Mouse (Mus musculus) kidney, postnatal 10 days (tissue): ENCODE data around the gene Lbx2.

Source experiments
- DNase-seq: peaks from one replicate; pipeline ENCODE4 v3.0.0; 2021; ENCODE audit warnings: mixed read lengths

Lbx2 gene

DNA sequence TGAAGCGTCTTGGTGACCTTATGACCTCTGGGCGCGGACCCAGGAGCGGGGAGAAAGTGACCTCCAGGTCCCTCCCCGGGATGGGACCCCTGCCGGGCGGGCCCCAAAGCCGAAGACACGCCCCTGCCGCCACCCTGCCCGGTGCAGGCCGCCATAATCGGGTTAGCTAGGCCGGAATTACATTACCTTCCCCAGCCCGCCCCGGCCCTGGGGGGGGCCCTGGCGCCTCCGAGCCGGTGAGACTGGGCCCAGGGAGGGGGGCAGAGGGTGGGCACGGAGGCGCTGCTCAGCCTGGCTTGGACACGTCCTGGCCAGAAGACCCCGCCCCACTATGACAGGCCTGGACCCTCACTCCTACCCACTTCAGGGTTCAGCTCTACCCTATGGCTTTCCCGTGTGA, 14.9 kb upstream of the Lbx2 start:
- DNase-seq, result no peak

- no peak for DNase-seq
Measured at GRCm38 (mm10) chr6:83074979-83075378, 11.2 kb upstream of the Lbx2 start.

- no peak for DNase-seq
Measured at GRCm38 (mm10) chr6:83077630-83078323, 8.4 kb upstream of the Lbx2 start, which contains the start of gene Pcgf1. Gene Pcgf1, plus strand, starts transcription at chr6:83077869.

- DNase-seq, result peak; percentile 100
Measured at GRCm38 (mm10) chr6:83078324-83078858, 7.8 kb upstream of the Lbx2 start.

DNA sequence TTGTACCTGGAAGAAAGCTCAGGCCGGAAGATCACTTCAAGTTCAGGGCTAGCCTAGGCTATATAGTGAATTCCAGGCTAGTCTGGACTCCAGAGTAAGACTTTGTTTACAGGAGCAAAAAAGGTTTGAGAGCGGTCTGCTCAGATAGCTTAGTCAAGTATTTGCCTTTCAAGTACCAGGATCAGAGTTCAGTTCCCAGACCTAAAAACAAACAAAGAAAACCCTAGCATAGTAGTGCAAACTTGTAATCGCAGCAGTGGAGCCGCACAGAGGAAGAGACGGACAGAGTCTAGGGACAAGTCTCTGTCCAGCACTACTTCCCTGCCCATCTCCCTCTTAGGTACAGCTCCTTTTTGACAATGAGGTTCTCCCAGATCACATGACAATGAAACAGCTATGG, 6.0 kb upstream of the Lbx2 start:
- no peak for DNase-seq

- DNase-seq, result no peak
Measured at GRCm38 (mm10) chr6:83083497-83083896, 2.7 kb upstream of the Lbx2 start.

DNA sequence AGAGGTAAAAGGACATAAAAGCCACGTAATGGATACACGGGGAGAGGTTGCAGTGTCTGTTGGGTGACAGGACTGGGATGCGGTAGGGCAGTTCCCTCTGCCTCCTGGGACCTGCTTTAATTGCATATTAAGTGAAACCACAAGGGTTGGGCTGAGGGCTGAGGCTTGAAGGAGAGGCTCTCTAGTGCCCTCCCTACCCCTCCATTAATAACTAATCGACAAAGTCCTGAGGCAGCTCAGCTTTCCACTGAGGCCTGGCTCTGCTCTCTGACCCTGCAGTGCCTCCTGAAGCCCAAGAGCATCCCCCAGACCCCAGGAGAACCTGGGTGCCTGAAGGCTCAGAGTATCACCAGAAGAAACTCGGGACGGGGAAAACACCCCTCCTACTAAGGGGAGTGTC, 1.7 kb upstream of the Lbx2 start:
- DNase-seq, result no peak

- peak; percentile 63 for DNase-seq
Measured at GRCm38 (mm10) chr6:83087205-83087925, 1.2 kb downstream of the Lbx2 start.

DNA sequence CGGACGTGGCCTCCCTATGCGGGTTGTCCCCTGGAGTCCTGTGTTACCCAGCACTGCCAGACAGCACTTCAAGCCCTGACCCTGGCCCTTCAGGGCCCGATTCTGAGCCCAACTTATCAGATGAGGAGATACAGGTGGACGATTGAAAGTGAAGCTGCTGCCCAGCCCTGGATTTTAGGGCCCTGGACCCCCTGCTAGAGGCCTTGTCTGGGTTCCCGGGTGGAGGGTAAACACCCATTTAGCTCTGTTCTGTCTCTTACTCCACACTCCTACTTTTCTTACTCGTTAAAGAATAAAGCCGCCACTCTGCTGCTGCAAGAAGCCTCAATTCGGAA, 1.7 kb downstream of the Lbx2 start:
- DNase-seq, result no peak

DNA sequence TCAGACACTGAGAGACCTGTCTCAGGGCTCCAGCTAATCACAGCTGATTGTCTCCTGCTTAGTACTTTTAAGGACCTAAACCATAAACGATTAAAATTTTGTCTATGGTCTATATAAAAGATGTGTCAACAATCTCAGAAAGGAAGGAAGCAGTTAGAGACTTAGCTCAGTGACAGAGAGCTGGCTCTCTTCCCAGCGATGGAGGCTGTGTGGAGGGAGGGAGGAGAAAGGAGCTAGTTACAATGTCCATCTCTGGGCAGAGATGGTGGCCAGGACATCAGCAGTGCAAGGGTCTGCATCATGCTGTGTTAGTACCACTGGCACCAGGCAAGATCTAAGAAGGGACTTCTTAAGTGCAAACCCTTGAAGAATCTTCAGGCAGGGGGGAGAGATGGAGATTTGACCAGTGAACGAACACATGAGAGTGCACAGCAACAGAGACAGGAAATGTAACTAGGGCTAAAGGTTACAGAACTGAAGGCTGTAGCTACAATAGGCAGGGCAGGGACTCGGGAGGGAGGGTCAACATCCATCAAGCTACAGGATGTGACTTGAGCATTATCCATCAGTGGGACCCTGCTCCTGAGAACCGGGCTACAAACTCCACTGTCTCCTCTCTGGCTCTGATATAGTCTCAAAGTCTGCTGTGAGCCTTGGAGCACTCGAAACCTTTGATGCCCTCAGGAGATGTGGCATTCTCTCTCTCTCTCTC, 6.4 kb downstream of the Lbx2 start:
- DNase-seq, result peak; percentile 82

GRCm38 (mm10) chr6:83095968-83096367, 9.8 kb downstream of the Lbx2 start:
- no peak for DNase-seq

DNA sequence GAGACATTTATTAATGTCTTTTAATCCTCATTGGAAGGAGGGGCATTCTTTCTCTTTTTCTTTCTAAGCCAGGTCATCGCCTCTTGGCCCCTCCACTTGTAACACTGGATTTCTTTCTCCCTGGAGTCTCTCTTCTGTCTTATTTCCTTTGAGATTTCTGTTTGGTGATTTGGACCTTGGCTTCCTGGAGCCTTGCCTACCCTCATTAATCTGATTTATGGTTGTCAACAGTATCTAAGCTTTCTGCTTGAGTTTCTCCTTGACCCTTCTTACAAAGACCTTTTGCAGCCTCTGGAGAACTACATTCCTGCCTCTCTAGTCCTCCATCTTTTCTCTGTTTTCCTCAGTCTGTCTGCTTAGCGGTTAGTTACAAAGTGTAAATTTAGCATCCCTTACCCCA, 12.2 kb downstream of the Lbx2 start:
- peak; percentile 64 for DNase-seq

- DNase-seq, result peak; percentile 93
Measured at GRCm38 (mm10) chr6:83101316-83101687, 15.1 kb downstream of the Lbx2 start, which contains the start of the genes Ccdc142 and Gm42688. Gene Ccdc142, plus strand, starts transcription at chr6:83101601. Gene Gm42688, plus strand, starts transcription at chr6:83101617.

DNA sequence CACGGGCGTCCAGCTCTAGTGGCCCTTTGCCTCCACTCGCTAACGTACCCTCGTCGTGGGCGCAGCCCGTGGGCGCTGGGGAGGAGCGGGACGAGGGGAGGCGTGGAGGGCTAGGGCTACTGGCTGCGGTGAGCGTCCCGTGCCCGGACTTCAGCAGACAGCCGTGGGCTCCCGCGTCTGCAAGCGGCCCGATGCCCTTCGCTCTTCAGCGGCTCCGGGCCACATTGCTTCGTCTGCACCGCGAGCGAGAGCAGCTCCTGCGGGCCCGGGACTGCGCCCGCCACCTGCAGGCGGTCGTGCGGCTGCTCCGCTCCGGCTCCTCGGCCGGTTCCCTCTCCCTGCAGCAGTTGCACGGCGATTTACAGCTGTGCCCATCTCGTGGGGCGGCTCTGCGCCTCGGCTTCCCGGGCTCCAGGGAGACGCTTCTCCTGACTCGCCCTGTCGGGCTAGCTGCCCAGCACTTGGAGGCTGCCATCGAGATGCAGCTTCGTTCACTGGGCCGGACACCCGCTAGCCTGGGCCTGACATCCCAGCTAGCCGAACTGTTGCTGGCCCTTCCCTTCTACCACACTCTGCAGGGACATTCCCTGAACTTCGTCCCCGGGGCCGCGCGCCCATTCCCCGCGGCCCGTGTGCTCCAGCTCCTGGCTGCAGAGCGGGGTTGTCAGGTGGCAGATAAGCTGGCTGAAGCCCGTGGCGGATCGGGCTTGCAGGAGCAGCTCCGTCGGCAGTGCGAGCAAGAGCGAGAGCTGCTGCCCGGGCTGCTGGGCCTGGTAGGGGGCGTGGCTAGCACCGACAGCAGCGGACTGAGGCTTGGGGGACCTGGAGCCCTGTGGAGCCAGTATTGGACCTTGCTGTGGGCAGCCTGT, 15.8 kb downstream of the Lbx2 start:
- peak; percentile 83 for DNase-seq

DNA sequence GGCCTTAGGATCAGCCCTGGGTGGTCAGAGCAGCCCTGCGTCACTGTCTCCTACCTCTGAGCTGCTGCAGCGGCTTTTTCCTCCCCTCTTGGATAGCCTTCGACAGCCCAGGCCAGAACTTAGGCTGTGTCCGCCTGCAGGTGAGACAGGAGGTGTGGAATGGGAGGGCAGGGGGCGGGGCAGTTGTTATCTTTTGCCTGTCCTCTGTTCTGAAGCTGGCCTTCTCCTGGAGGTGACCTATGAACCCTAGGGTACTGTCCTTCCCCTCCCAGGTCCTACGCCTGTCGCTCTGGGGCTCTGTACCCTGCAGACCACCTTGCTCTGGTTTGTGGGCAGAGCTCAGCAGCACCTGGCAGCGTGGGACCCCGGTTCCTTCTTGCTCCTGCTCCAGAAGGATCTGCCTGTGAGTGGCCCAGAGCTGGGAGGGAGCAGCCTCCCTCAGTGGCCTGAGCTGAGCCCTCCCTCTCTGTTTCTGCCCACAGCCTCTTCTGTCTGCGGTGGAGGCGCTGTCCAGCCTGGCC, 17.0 kb downstream of the Lbx2 start:
- no peak for DNase-seq

DNA sequence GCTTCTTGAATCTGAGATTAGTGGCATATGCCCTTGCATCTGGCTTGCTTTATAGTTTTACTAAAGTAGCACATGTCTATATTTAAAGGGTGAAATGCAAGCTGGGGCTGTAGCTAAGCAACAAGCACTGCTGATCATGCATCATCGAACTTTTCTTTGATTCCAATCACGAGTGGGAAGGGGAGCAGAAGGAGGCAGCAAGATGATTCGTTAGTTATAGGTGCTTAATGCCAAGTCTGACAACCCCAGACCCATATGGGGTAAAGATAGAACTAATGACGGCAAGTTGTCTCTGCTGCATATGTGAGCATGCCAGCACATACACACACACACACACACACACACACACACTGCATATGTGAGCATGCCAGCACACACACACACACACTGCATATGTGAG, 18.0 kb downstream of the Lbx2 start:
- no peak for DNase-seq

DNA sequence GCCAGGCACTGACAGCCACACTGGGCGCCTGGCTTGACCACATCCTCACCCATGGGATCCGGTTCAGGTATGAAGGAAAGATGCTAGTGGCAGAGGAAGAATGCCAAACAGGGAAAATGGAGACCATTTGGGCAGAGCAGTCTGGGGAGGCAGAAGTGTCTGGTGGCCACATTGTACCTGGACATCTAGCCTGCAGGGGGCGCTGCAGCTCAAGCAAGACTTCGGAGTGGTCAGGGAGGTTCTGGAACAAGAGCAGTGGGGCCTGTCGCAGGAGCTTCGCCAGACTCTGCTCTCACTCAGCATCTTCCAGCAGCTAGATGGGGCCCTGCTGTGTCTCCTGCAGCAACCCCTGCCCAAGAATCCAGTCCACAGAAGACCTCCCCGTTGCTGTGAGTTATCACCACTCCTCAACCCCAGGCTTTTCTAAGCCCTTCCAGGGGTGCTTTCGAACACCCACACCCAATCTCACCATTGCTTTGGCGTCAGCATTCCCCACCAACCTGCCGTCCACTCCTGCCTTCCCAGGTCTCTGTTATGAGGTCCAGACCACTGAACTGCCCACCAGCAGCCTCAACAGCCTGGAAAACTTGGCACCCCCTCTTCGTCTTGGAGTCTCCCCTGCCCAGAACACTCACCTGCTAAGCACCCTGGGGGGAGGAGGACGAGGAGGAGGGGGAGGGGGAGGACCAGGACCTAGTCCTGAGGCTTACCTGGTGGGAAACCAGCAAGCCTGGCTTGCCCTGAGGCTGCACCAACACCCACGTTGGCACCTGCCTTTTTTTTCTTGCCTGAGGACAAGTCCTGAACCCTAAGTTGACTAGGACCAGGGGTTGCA, 21.6 kb downstream of the Lbx2 start:
- DNase-seq, result peak; percentile 89

- DNase-seq, result peak; percentile 90
Measured at GRCm38 (mm10) chr6:83108762-83109668, 22.8 kb downstream of the Lbx2 start, which contains the start of gene Mrpl53. Gene Mrpl53, plus strand, starts transcription at chr6:83109040.

DNA sequence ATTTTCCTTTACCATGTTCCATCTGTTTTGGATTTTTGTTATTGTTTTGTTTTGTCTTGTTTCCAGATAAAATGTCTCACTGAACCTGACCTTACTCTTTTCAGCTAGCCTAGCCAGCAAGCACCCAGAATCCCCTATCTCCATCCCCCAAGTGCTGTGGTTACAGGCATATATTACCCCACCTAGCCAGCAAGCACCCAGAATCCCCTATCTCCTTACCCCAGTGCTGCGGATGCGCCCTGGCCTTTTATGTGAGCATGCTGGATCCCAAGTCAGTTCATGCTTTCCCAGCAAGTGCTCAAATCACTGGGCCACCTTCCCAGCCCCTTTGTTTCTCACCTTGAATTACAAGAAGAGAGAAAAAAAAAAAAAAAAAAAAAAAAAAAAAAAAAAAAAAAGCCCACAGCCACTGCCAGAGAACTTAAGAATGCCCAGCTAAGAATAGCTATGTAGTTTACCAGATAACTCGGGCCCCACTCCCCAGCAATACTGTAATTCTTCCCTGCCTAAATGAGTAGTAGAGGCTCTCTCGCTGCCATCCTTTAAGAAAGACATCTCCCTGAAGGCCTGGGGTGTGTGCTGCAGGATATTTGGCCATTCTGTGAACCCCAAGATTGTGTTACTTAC, 25.5 kb downstream of the Lbx2 start:
- no peak for DNase-seq
